Mouse (Mus musculus): Measurements from ENCODE around the gene Mrtfa.
A peak's percentile ranks its signal among the peaks of the same experiment; 100 is the strongest.

The Mrtfa gene

DNA sequence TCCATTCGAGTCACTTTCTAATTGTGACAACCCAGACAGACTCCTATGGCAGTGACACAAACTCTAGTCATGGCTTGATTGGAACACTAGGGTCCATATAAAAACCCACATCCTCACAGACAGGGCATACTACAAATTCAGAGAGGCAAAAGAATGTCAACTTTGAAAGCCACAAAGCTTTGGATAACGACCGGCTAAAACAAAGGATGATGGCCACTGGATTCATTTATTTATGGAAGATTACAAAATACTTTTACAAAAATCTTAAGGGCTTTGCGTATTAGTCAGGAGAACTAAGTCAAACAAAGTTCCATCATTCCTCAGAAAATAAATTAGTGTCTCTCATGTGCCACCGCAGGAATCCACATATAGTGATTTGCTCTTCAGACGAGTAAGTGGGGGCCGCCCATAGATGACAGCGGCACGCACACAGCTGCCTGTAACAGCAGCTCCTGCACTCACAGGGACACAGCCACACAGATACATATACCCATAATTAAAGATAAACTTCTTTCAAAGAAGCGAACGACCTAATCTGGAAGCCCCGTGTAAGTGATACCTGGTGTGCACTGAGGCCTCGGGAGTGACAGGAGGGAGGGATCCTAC lies 88.2 kb downstream of the Mrtfa start:
- DNase-seq (ENCODE audit: low read depth) = no peak

DNA sequence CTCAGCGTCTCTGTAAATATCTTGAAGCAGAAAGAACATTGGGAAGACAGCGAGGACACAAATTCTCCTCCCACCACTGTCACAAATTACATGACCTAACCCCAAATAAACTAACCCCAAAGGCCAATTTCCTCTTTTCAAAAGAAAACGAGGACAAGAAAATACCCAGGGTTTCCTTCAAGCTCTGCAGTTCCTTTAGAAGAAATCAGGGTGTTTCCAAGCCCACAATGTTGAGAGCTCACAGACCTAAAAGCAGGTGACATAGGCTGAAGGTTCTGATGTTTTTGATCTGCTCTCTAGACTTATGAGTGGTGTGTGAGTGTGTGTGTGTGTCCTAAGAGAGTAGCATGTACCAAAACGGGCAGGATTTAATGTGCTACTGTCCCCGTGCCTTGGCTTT lies 89.2 kb downstream of the Mrtfa start:
- peak; percentile 51 for DNase-seq (ENCODE audit: low read depth)

DNA sequence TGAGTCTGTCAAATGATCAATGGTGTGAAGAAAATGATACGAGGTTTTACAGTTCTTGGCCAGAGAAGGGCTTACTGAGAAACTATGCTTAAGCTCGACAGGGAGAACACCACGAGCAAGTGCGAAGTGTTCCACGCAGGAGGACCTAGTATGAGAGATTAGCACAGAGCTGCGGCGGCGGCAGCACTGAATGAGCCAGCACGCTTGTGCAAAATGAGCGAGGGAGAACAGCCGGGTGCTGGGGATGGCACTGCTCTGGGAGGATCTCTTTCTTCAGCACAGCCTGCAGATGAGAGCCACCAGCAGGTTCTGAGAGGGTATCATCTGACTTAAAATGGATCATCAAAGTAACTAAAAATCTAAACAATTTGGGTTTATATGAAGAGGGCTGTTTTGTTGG lies 91.3 kb downstream of the Mrtfa start:
- DNase-seq (ENCODE audit: low read depth) = peak; percentile 21

DNA sequence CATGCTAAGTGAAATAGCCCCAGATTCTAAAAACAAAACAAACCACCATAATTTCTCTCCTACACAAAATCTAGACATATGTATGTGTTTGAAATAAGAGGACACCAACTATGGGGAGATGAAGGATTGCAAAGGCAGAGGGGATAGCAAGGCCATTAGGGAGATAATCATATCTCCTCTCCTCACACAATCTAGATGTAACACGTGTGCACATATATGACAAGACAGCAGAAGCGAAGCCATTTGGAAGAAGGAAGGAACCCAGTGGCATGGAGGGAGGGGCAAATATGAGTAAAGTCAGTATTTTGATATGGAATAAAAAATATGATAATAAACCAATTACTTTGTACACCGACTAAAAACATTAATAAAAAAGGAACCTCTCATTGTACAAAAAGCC lies 91.9 kb downstream of the Mrtfa start:
- DNase-seq (ENCODE audit: low read depth) = peak; percentile 21

DNA sequence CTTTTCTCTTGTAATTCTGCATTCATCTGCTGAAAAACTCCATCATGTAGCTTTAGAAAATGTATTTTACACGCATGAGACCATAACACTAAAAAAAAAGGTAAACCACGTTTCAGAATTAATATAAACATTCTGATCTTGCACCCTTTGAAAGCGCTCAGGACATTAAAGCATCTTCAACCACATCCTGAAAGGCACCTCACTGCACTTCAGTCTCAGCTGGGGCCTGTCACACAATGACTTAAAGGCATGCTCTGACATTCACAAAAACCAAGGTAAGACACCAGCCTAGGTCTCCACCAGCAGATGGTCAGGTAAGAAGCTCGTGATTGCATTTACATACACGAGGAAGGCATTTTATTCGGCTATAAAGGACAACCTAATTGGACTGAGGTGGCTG lies 92.7 kb downstream of the Mrtfa start:
- DNase-seq (ENCODE audit: low read depth) = no peak

DNA sequence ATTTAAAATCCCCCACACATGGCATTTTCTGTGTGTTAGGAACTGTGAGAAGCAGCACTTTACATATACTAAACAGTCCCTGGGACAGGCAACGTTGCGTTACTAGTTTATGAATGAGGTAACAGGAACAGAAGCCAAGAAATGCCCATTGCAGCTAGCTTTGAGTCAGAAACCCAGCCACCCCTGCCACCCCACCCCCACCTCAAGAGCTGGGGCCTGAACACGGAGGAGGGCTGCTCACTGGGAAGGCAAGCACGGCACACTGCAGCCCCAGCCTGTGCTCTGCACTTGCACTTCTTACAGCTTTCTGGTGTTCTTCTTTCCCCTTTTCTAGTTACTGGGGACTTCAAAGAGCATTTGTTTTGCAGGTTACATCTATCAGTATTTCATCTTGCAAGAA lies 93.1 kb downstream of the Mrtfa start:
- peak; percentile 78 for DNase-seq (ENCODE audit: low read depth)

DNA sequence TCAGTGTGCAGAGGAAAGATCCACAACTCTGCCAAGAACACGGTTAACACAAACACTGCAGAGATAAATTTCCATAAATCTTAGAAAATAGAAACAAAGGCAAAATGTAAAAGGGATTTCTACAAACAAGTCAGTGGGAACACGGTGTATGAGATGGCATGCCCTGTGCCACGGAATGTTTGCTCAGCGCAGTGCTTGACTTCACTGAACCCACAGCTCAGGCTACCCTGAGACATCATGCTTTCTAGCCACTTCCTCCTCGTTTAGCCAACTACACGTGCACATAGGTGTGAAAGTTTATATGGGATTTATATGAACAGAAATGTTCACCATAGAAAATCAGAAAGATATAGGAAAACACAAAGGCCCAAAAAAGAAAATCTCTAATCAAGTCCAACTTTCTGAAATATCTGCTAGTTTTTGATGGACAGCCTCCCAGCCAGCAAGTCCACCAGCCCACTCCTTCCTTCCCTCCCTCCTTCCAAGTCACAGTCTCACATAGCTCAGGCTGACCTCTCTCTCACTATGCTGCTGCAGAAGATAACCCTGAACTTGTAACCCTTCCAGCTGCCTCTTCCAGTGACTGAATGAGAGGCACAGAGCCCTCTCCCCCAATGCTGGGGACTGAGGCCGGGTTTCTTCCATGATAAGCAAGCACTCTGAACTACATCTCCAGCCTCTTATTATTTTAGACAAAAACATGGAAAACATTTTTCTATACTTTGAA lies 94.1 kb downstream of the Mrtfa start:
- DNase-seq (ENCODE audit: low read depth) = peak; percentile 43

DNA sequence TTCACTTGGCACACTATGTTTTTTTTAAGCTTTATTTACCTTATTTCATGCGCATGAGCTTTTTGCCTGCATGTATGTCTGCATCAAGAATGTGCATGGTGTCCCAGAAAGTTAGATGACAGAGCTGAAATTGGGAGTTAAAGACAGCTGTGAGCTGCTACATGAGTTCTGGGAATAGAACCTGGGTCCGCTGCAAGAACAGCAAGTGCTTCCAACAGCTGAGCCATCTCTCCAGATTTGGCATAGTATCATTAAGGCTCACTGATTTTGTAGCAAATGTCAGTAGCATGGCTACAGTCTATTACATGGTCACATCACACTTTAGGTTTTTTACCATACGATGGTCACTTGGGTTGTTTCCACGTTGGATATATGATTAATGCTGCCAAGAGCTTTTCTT lies 97.5 kb downstream of the Mrtfa start:
- DNase-seq (ENCODE audit: low read depth) = no peak

DNA sequence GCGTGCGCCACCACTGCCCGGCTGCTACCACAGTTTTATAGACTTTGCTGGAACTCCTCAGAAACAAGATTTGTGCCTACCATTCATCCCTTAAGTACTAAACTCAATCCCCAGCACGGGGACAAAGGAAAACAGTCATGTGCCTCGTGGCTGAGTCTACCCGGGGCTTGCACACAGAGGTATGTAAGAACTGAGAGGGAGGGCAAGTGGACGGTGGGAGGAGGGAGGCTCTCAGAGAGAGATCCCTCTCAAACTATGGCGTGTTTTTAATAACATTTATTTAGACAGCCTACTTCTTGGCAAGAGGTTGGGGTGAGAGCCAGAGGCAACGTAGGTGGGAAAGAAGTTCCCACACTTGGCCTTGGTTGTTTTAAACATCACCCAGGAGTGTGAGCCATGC lies 98.8 kb downstream of the Mrtfa start:
- DNase-seq (ENCODE audit: low read depth) = no peak

DNA sequence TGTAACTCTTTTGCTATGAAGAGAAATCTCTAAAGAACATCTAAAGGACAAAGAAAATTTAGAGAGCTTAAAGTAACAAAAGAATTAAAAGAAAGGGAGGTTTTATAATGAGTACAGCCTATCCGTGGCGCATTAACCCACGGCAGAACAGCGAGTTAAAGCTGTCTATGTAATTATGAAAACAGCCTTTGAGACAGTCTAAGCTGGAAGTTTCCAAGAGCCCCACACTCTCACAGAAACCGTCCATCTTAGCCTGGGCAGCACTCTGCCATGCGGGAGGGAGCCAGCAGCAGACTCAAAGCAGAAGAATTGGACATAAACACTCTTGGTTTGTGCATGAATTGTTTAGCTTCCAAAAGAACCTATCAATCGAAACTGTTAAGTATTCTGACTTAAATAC lies 103.0 kb downstream of the Mrtfa start:
- no peak for DNase-seq (ENCODE audit: low read depth)

DNA sequence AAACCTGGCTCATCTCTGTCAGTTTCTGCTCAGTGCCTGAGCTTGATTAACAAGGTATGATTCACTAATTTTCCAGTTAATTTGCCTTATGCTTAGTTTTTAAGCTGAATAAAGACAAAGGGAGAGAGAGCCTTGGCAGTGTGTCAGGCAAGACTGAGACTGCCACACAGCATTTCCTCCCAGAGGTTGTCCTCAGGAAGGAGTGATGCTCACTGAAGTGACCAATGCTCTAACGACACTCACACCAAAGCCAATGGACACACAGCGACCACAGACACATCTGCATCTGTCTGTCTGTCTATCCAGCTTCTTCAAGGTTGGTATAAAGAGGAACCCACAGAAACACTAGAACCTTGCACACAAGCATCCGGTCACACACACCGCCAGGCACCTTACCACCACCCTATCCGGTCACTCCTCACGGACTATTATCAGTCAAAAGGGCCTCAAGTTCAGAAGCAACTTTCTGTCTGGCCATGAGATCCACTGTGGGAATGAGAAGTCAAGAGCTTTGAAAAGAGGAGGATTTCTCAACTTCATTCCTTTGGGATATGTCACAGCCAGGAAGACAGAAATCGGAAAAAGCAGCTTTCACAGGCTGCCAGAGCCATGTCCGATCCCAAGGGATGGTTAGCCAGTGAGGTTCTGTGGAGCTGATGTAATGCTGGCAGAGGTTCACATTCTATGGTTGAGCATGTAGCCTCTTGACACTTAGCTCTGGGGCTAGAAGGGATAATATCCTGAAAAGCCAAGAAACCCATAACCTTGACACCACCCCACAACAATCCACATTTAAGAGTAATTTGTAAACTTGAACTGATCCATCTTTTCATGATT lies 103.7 kb downstream of the Mrtfa start:
- DNase-seq (ENCODE audit: low read depth) = no peak

DNA sequence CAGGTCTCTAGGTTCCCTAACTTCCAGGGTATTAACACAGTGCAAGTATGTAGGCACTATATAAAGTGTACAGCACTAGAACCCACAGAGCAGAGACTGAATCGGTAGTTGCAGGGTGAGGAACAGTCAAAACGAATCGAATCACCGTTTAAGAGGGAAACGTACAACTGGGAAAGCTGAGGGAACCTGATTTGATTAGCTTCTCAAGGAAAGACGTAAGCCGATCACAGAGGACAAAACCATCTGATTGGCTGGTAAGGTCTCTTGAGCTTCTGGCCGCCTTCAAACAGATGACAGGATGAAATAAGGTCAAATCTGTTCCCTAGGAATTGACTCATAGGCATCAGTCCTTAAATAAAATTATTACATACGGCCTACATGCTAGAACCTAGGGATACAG lies 106.7 kb downstream of the Mrtfa start:
- no peak for DNase-seq (ENCODE audit: low read depth)

DNA sequence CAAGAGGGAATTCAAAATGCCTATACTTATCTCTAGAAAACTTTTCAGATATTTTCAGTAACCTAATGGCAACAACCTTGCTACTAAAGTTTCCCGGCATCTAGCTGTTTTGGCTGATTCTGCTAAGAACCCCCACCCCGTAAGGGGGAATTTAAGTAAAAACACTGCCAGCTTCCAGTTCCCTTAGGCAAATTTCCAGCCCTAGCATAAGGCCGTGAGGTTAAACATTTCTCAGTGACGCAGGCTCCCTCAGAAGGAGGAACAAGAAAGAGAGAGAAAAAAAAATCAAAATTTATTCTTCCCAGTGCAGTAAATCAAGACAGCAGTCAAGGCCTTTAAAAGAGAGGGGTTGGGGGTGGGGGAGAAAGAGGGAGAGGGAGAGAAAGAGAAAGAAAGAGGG lies 107.3 kb downstream of the Mrtfa start:
- no peak for DNase-seq (ENCODE audit: low read depth)

DNA sequence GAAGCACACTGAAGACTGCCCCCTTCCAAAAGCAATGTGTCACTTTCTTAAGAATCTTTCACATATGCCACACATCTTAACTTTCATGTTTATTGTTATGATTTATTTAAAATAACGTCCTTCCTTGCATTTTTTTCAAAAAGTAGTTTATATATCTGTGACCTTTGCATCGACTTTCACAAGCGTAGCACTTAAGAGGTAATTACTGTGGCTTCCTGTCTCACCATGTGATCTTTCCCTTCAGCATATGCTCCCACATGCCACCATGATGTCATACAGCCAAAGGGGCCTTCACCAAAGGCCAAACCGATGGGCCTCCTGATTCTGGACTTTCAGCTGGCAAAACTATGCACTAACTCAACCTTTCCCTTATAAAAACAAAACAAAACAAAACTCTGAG lies 109.3 kb downstream of the Mrtfa start:
- peak; percentile 73 for DNase-seq (ENCODE audit: low read depth)

DNA sequence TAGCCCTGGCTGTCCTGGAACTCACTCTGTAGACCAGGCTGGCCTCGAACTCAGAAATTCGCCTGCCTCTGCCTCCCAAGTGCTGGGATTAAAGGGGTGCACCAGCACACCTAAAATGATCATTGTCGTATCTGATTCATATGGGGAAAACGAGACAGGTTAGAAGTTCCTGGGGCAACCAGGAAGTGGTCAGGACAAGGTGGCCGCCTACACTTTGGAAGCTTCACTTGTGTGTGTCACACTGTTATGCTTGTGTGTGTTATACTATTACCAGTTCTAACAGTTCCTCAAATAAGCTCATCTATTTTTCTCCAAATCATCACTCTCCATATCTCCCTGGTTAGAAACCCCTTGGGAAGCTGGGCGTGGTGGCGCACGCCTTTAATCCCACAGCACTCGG lies 110.2 kb downstream of the Mrtfa start:
- DNase-seq (ENCODE audit: low read depth) = peak; percentile 63

DNA sequence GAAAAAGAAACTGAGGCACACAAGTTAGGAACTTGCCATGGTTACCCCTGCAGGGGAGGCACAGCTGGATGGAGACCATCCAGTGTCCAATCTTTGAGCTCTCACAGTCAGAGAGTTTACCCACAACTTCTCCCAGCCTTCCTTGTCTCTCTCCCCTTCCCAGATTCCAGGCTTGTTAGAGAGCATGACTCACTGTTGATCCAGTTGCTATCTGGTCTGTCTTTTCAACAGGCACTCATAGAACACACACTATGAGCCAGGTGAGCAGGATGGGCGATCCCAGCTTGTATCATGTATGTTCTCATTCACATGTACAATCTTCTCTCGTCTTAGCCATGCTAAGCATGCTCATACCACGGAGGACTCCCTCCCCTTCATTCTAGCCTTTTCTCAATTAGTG lies 111.3 kb downstream of the Mrtfa start:
- no peak for DNase-seq (ENCODE audit: low read depth)

DNA sequence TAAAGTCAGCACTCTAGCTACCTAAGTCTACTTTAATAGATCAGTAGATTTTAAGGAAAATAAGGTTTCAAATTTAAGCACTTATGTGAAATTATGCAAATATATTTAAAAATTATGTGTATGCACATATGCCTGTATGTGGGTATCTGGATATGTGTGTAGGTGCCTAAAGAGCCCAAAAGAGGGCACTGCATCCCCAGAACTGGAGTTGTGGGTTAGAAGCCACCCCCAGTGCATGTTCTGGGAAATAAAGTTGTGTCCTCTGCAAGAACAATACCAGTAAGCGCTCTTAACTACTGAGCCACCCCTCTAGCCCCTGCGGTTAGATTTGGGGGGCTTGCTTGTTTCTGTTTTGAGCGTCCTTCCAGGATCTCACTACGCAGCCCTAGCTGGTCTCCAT lies 113.0 kb downstream of the Mrtfa start:
- peak; percentile 80 for DNase-seq (ENCODE audit: low read depth)

DNA sequence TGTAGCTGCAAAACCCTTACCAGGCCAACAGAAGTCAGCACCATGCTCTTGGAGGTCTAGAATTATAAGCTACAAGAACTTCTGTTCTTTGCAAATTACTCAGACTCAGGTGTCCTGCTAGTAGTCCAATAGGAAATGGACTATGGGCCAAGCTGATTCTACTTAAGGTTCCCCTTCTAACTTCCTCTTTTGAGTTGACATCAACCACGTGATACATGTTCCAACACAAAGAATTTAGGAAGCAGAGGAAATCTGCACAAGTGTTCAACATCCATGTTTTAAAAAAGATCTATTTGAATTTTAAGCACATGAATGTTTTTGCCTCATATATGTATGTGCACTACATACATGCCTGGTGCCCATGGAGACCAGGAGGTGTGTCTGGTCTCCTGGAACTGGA lies 116.0 kb downstream of the Mrtfa start:
- DNase-seq (ENCODE audit: low read depth) = no peak

DNA sequence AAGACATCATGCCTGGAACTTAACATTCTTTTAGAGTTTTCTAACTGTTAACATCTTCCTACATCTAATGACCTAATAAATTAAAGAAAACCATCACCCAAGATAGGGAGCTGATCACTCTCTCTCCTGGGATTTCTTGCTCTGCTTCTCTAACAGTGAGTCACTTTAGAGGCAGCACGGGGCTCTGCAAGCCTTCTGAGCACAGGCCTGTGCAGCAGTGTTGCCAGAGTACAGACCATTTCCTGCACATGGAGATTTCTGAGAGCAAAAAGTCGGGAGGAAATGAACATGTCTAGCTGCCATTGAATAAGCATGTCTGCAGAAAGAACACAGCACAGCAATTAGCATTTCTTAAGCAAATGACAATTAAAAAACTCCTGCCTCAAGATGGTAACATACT lies 116.8 kb downstream of the Mrtfa start:
- DNase-seq (ENCODE audit: low read depth) = no peak

DNA sequence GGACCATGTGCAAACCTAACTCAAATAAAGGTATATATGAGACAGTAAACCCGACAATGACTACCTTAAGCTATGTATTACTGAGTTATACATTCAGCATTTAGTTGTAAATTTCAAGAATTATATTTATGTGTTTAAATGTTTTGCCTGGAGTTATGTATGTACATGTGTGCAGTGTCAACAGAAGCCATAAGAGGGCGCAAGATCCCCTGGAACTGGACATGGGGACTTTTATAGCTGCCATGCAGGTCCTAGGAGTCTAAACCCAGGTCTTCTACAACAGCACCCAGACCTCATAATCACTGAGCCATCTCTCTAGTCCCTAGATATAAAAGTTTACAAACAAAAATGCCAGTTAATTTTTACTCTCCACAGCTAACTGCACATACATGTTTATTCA lies 117.8 kb downstream of the Mrtfa start:
- DNase-seq (ENCODE audit: low read depth) = peak; percentile 74

DNA sequence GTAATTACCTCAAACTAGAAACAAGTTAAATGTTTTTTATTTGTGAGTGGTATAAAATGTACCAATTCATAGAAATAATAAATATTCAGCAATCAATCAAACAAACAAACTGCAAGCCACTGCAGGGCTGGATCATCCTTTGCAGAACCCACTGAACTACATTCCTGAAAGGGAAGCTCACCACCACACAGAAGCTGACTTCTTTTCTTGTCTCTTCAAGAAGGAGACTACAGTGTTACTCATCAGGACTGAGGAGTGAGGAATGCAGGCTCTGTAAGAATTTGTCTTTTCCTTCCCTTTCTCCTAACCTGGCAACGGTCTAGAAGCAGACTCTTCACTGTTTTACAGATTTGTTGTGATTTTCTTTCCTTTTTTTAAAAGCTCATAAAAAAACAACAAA lies 120.1 kb downstream of the Mrtfa start:
- DNase-seq (ENCODE audit: low read depth) = no peak

DNA sequence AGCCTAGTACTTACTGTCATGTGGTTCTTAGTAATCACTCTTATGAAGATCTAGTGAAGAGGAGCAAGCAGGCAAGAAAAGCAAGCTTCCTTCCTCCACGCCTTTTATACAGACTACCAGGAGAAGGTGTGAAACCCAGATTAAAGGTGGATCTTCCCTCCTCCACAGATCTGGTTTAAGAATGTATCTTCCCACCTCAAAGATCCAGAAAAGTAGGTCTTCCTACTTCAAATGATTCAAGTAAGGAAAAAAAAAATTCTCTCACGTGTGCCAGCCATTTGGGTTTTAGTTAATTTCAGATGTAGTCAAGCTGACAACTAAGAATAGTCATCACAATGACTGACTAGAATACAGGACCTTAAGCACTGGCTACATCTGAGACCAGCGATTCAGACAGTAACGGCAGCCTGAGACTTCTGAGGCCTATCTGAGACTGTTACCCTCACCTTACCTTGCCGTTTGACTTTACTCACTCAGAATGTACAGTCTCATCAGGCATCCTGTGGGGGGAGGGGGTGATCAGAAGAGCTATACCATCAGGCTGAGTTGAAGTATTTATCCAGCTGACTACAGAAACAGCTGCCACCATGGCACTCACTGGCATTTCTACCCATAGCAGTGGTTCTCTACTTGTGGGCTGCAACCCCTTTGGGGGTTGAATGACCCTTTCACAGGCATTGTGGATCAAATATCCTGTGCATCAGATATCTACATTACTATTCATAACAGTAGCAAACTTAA lies 121.7 kb downstream of the Mrtfa start:
- DNase-seq (ENCODE audit: low read depth) = no peak

DNA sequence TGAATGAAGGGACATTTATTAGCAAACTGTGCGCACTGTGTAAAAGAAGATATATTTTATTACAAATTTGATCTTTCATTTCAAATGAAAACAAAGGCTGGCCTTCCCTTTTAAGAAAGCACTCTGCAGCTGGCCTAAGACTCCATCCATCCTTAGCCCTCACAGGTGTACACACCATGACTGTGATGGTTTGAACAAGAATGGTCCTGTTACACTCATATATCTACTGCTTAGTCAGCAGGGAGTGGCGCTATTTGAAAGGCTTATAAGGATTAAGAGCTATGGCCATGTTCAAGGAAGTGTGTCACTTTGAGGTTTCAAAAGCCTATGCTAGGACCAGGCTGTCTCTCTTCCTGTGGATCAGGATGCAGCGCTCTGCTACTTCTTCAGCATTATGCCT lies 122.8 kb downstream of the Mrtfa start:
- DNase-seq (ENCODE audit: low read depth) = no peak

Measured in induced T-regulatory cell, adult 2 months (primary cell).